Mouse (Mus musculus) megakaryocyte, embryonic 14.5 days (primary cell): ENCODE measurements around the gene Masp2. TPM values are rescaled to one million over a fixed set of nuclear protein-coding genes. Genes with fewer than 3 reads are reported as not detected.

ENCODE experiments used
- H3K27me3 ChIP-seq: replicated peaks from 2 replicates; pipeline ENCODE3; 2012; ENCODE audit warnings: inconsistent platforms
- H3K36me3 ChIP-seq: replicated peaks from 2 replicates; pipeline ENCODE3; 2012; ENCODE audit warnings: low read length, inconsistent platforms, mixed read lengths
- H3K4me1 ChIP-seq: 2 replicates; pipeline ENCODE4 v1.6.1; 2012; ENCODE audit warnings: inconsistent platforms
- H3K4me3 ChIP-seq: replicated peaks from 2 replicates; pipeline ENCODE3; 2012; ENCODE audit warnings: moderate library complexity, mild to moderate bottlenecking, inconsistent platforms
- H3K9me3 ChIP-seq: 2 replicates; pipeline ENCODE4 v1.6.1; 2012; ENCODE audit warnings: inconsistent platforms
- FLI1 ChIP-seq: IDR thresholded peaks from 2 replicates; pipeline ENCODE4 v1.6.1; 2012; ENCODE audit warnings: low read length, inconsistent platforms, mixed read lengths
- GATA1 ChIP-seq: IDR thresholded peaks from 3 replicates; pipeline ENCODE4 v1.6.1; 2012; ENCODE audit warnings: mixed read lengths, low read length, inconsistent platforms, borderline replicate concordance
- polyA plus RNA-seq: library from polyadenylated mRNA; stranded (reverse); fragments of >175 nt; gene quantifications from 2 replicates; pipeline ENCODE4 v1.2.3, GENCODE M21; 2012; ENCODE audit warnings: low replicate concordance; ENCODE audit not compliant: insufficient read depth

Gene Masp2
- polyA plus RNA-seq, 1 experiment, result not detected

GRCm38 (mm10) chr4:148598826-148599225 lies 3.5 kb upstream of the Masp2 start:
- Histone ChIP-seq H3K36me3 (peaks cover 82% of the 10 kb centered on the region), H3K4me1 (peaks cover 25% of the 10 kb centered on the region), H3K4me3 (no peak overlapping the region), H3K9me3 (peaks cover 5% of the 10 kb centered on the region; the same call in 1 of the 2 replicates), H3K27me3 (no peaks in the 10 kb centered on the region)
- TF ChIP-seq FLI1, result no peak
- TF ChIP-seq GATA1, result no peak

- H3K4me1 ChIP-seq, result peaks cover 28% of the 10 kb centered on the region
- peaks cover 5% of the 10 kb centered on the region; the same call in 1 of the 2 replicates for H3K9me3 ChIP-seq
- no peak overlapping the region for H3K4me3 ChIP-seq
- H3K36me3 ChIP-seq, result peaks cover 67% of the 10 kb centered on the region
- TF ChIP-seq FLI1, result no peak
- H3K27me3 ChIP-seq, result no peaks in the 10 kb centered on the region
These were observed 2.0 kb upstream of the Masp2 start for GRCm38 (mm10) chr4:148600316-148600715.

GRCm38 (mm10) chr4:148601871-148602270 lies 483 bp upstream of the Masp2 start:
- Histone ChIP-seq H3K4me1 (peaks cover 28% of the 10 kb centered on the region), H3K36me3 (peaks cover 52% of the 10 kb centered on the region), H3K27me3 (no peaks in the 10 kb centered on the region), H3K4me3 (no peak overlapping the region), H3K9me3 (peaks cover 5% of the 10 kb centered on the region; the same call in 1 of the 2 replicates)
- TF ChIP-seq GATA1 (no peak), FLI1 (no peak)

GRCm38 (mm10) chr4:148603376-148604139 lies 1.2 kb downstream of the Masp2 start:
- H3K4me1 ChIP-seq, result peaks cover 32% of the 10 kb centered on the region
- H3K27me3 ChIP-seq, result no peaks in the 10 kb centered on the region
- no peaks in the 10 kb centered on the region; the same call in 1 of the 2 replicates for H3K9me3 ChIP-seq
- peaks cover 36% of the 10 kb centered on the region for H3K36me3 ChIP-seq
- no peak overlapping the region for H3K4me3 ChIP-seq
- TF ChIP-seq GATA1 (no peak), FLI1 (no peak)

GRCm38 (mm10) chr4:148604141-148604540 lies 1.8 kb downstream of the Masp2 start:
- TF ChIP-seq GATA1, result no peak
- no peak for TF ChIP-seq FLI1
- no peaks in the 10 kb centered on the region for H3K27me3 ChIP-seq
- peaks cover 32% of the 10 kb centered on the region for H3K36me3 ChIP-seq
- H3K4me1 ChIP-seq, result peaks cover 32% of the 10 kb centered on the region
- H3K9me3 ChIP-seq, result no peaks in the 10 kb centered on the region
- H3K4me3 ChIP-seq, result no peak overlapping the region

GRCm38 (mm10) chr4:148604541-148605165 lies 2.3 kb downstream of the Masp2 start:
- no peak for TF ChIP-seq FLI1
- no peak overlapping the region for H3K4me3 ChIP-seq
- H3K36me3 ChIP-seq, result peaks cover 30% of the 10 kb centered on the region
- no peaks in the 10 kb centered on the region for H3K9me3 ChIP-seq
- peaks cover 32% of the 10 kb centered on the region for H3K4me1 ChIP-seq
- H3K27me3 ChIP-seq, result no peaks in the 10 kb centered on the region

- Histone ChIP-seq H3K27me3 (no peaks in the 10 kb centered on the region), H3K4me3 (no peak overlapping the region), H3K36me3 (peaks cover 36% of the 10 kb centered on the region), H3K4me1 (peaks cover 25% of the 10 kb centered on the region), H3K9me3 (no peaks in the 10 kb centered on the region)
- TF ChIP-seq GATA1, result no peak
- no peak for TF ChIP-seq FLI1
These were observed 5.4 kb downstream of the Masp2 start for GRCm38 (mm10) chr4:148607758-148608157.

GRCm38 (mm10) chr4:148609805-148610204 lies 7.5 kb downstream of the Masp2 start:
- Histone ChIP-seq H3K4me1 (peaks cover 18% of the 10 kb centered on the region), H3K9me3 (no peaks in the 10 kb centered on the region), H3K36me3 (peaks cover 46% of the 10 kb centered on the region), H3K27me3 (no peaks in the 10 kb centered on the region), H3K4me3 (no peak overlapping the region)
- no peak for TF ChIP-seq FLI1
- no peak for TF ChIP-seq GATA1

- Histone ChIP-seq H3K9me3 (no peaks in the 10 kb centered on the region), H3K4me1 (peaks cover 15% of the 10 kb centered on the region; the same call in 1 of the 2 replicates), H3K4me3 (no peak overlapping the region), H3K36me3 (peaks cover 56% of the 10 kb centered on the region), H3K27me3 (no peaks in the 10 kb centered on the region)
- TF ChIP-seq FLI1, result no peak
- TF ChIP-seq GATA1, result no peak
These were observed 8.4 kb downstream of the Masp2 start for GRCm38 (mm10) chr4:148610631-148611364.

GRCm38 (mm10) chr4:148612557-148612956 lies 10.2 kb downstream of the Masp2 start:
- Histone ChIP-seq H3K9me3 (no peaks in the 10 kb centered on the region), H3K4me1 (peaks cover 13% of the 10 kb centered on the region; the same call in 1 of the 2 replicates), H3K36me3 (peaks cover 68% of the 10 kb centered on the region), H3K27me3 (no peaks in the 10 kb centered on the region), H3K4me3 (no peak overlapping the region)
- TF ChIP-seq FLI1 (no peak), GATA1 (no peak)
